Mouse (Mus musculus): ENCODE measurements at regions not wholly inside any gene's neighbourhood (a gene's known extent, or its start where the extent isn't known, plus 50 kb on each side); places are given as distances from the start of the nearest gene placed in this dataset.

GRCm38 (mm10) chr12:77568286-77568685 lies 330.4 kb downstream of the Fut8 start:
- no peaks in the 10 kb centered on the region for H3K4me1 ChIP-seq (ENCODE audit: control insufficient read depth, insufficient read depth, low read length)
- H3K36me3 ChIP-seq (ENCODE audit: control insufficient read depth, insufficient read depth, low read length): no peaks in the 10 kb centered on the region
- peak; percentile 84 for DNase-seq
- no peaks in the 10 kb centered on the region for H3K9me3 ChIP-seq (ENCODE audit: control insufficient read depth, low read length)
- H3K4me3 ChIP-seq (replicated peaks; ENCODE audit: low read depth, low read length): no peak overlapping the region
- H3K27me3 ChIP-seq (ENCODE audit: control insufficient read depth, insufficient read depth, low read length): no peaks in the 10 kb centered on the region
- ATAC-seq (ENCODE audit: low FRiP score, low TSS enrichment): peak; percentile 31; the same call in 1 of the 2 replicates
- WGBS: 5% methylated on average over 3 of the region's 3 CpGs
- no peak overlapping the region for H3K9ac ChIP-seq (replicated peaks; ENCODE audit: low read length)
- no peak overlapping the region for H3K4me2 ChIP-seq (ENCODE audit: low read length)
- H3K27ac ChIP-seq (replicated peaks; ENCODE audit: low read depth, low read length): no peak overlapping the region

- peak; percentile 12 for DNase-seq
- no peak overlapping the region for H3K4me3 ChIP-seq (replicated peaks; ENCODE audit: low read depth, low read length)
- no peaks in the 10 kb centered on the region for H3K27me3 ChIP-seq (ENCODE audit: control insufficient read depth, insufficient read depth, low read length)
- no peaks in the 10 kb centered on the region for H3K9me3 ChIP-seq (ENCODE audit: control insufficient read depth, low read length)
- H3K4me2 ChIP-seq (ENCODE audit: low read length): no peak overlapping the region
- no peak overlapping the region for H3K9ac ChIP-seq (replicated peaks; ENCODE audit: low read length)
- ATAC-seq (ENCODE audit: low FRiP score, low TSS enrichment): no peak
- no peak overlapping the region for H3K27ac ChIP-seq (replicated peaks; ENCODE audit: low read depth, low read length)
- H3K36me3 ChIP-seq (ENCODE audit: control insufficient read depth, insufficient read depth, low read length): no peaks in the 10 kb centered on the region
- 69% methylated on average over 3 of the region's 3 CpGs for WGBS
- no peaks in the 10 kb centered on the region for H3K4me1 ChIP-seq (ENCODE audit: control insufficient read depth, insufficient read depth, low read length)
Observed at GRCm38 (mm10) chr12:77570501-77570900, 332.6 kb downstream of the Fut8 start.

- H3K36me3 ChIP-seq (ENCODE audit: control insufficient read depth, insufficient read depth, low read length): no peaks in the 10 kb centered on the region
- no peaks in the 10 kb centered on the region for H3K9me3 ChIP-seq (ENCODE audit: control insufficient read depth, low read length)
- H3K27ac ChIP-seq (replicated peaks; ENCODE audit: low read depth, low read length): no peak overlapping the region
- H3K27me3 ChIP-seq (ENCODE audit: control insufficient read depth, insufficient read depth, low read length): no peaks in the 10 kb centered on the region
- no peaks in the 10 kb centered on the region for H3K4me1 ChIP-seq (ENCODE audit: control insufficient read depth, insufficient read depth, low read length)
- no peak for DNase-seq
- H3K9ac ChIP-seq (replicated peaks; ENCODE audit: low read length): no peak overlapping the region
- WGBS: 84% methylated on average over 5 of the region's 5 CpGs
- ATAC-seq (ENCODE audit: low FRiP score, low TSS enrichment): no peak
- no peak overlapping the region for H3K4me3 ChIP-seq (replicated peaks; ENCODE audit: low read depth, low read length)
- no peak overlapping the region for H3K4me2 ChIP-seq (ENCODE audit: low read length)
Observed at GRCm38 (mm10) chr12:77571071-77571470, 333.1 kb downstream of the Fut8 start.

GRCm38 (mm10) chr12:77575046-77575445 lies 337.1 kb downstream of the Fut8 start:
- Histone ChIP-seq H3K9me3 (ENCODE audit: control insufficient read depth, low read length) (no peaks in the 10 kb centered on the region), H3K4me2 (ENCODE audit: low read length) (no peak overlapping the region), H3K36me3 (ENCODE audit: control insufficient read depth, insufficient read depth, low read length) (no peaks in the 10 kb centered on the region), H3K4me1 (ENCODE audit: control insufficient read depth, insufficient read depth, low read length) (no peaks in the 10 kb centered on the region), H3K27ac (replicated peaks; ENCODE audit: low read depth, low read length) (no peak overlapping the region), H3K9ac (replicated peaks; ENCODE audit: low read length) (no peak overlapping the region), H3K4me3 (replicated peaks; ENCODE audit: low read depth, low read length) (no peak overlapping the region), H3K27me3 (ENCODE audit: control insufficient read depth, insufficient read depth, low read length) (no peaks in the 10 kb centered on the region)
- ATAC-seq (ENCODE audit: low FRiP score, low TSS enrichment): no peak
- no peak for DNase-seq
- WGBS: 72% methylated on average over 3 of the region's 3 CpGs

- H3K4me2 ChIP-seq (ENCODE audit: low read length): no peak overlapping the region
- DNase-seq: no peak
- H3K36me3 ChIP-seq (ENCODE audit: control insufficient read depth, insufficient read depth, low read length): no peaks in the 10 kb centered on the region
- no peak for ATAC-seq (ENCODE audit: low FRiP score, low TSS enrichment)
- H3K4me1 ChIP-seq (ENCODE audit: control insufficient read depth, insufficient read depth, low read length): no peaks in the 10 kb centered on the region
- no peak overlapping the region for H3K9ac ChIP-seq (replicated peaks; ENCODE audit: low read length)
- H3K9me3 ChIP-seq (ENCODE audit: control insufficient read depth, low read length): no peaks in the 10 kb centered on the region
- no peak overlapping the region for H3K27ac ChIP-seq (replicated peaks; ENCODE audit: low read depth, low read length)
- no peaks in the 10 kb centered on the region for H3K27me3 ChIP-seq (ENCODE audit: control insufficient read depth, insufficient read depth, low read length)
- 10% methylated on average over 2 of the region's 2 CpGs for WGBS
- no peak overlapping the region for H3K4me3 ChIP-seq (replicated peaks; ENCODE audit: low read depth, low read length)
Observed at GRCm38 (mm10) chr12:77588297-77588696, 350.4 kb downstream of the Fut8 start.

- no peaks in the 10 kb centered on the region for H3K4me1 ChIP-seq (ENCODE audit: control insufficient read depth, insufficient read depth, low read length)
- no peaks in the 10 kb centered on the region for H3K27me3 ChIP-seq (ENCODE audit: control insufficient read depth, insufficient read depth, low read length)
- H3K4me2 ChIP-seq (ENCODE audit: low read length): no peak overlapping the region
- DNase-seq (no peak), ATAC-seq (ENCODE audit: low FRiP score, low TSS enrichment) (no peak)
- H3K27ac ChIP-seq (replicated peaks; ENCODE audit: low read depth, low read length): no peak overlapping the region
- H3K4me3 ChIP-seq (replicated peaks; ENCODE audit: low read depth, low read length): no peak overlapping the region
- no peak overlapping the region for H3K9ac ChIP-seq (replicated peaks; ENCODE audit: low read length)
- H3K9me3 ChIP-seq (ENCODE audit: control insufficient read depth, low read length): no peaks in the 10 kb centered on the region
- H3K36me3 ChIP-seq (ENCODE audit: control insufficient read depth, insufficient read depth, low read length): no peaks in the 10 kb centered on the region
- 77% methylated on average over 5 of the region's 5 CpGs for WGBS
Observed at GRCm38 (mm10) chr12:77589416-77589815, 351.5 kb downstream of the Fut8 start.

- Histone ChIP-seq H3K9ac (replicated peaks; ENCODE audit: low read length) (no peak overlapping the region), H3K4me2 (ENCODE audit: low read length) (no peak overlapping the region), H3K4me3 (replicated peaks; ENCODE audit: low read depth, low read length) (no peak overlapping the region), H3K36me3 (ENCODE audit: control insufficient read depth, insufficient read depth, low read length) (no peaks in the 10 kb centered on the region), H3K27ac (replicated peaks; ENCODE audit: low read depth, low read length) (no peak overlapping the region), H3K27me3 (ENCODE audit: control insufficient read depth, insufficient read depth, low read length) (no peaks in the 10 kb centered on the region), H3K4me1 (ENCODE audit: control insufficient read depth, insufficient read depth, low read length) (peaks cover 1% of the 10 kb centered on the region), H3K9me3 (ENCODE audit: control insufficient read depth, low read length) (no peaks in the 10 kb centered on the region)
- ATAC-seq (ENCODE audit: low FRiP score, low TSS enrichment) (no peak), DNase-seq (no peak)
- WGBS: 98% methylated on average over 1 of the region's 1 CpGs
Observed at GRCm38 (mm10) chr12:77594092-77594491, 356.2 kb downstream of the Fut8 start.

- Histone ChIP-seq H3K9ac (replicated peaks; ENCODE audit: low read length) (no peak overlapping the region), H3K36me3 (ENCODE audit: control insufficient read depth, insufficient read depth, low read length) (no peaks in the 10 kb centered on the region), H3K27me3 (ENCODE audit: control insufficient read depth, insufficient read depth, low read length) (no peaks in the 10 kb centered on the region), H3K4me2 (ENCODE audit: low read length) (no peak overlapping the region), H3K9me3 (ENCODE audit: control insufficient read depth, low read length) (no peaks in the 10 kb centered on the region), H3K4me3 (replicated peaks; ENCODE audit: low read depth, low read length) (no peak overlapping the region), H3K27ac (replicated peaks; ENCODE audit: low read depth, low read length) (no peak overlapping the region), H3K4me1 (ENCODE audit: control insufficient read depth, insufficient read depth, low read length) (peaks cover 5% of the 10 kb centered on the region)
- 55% methylated on average over 3 of the region's 3 CpGs for WGBS
- DNase-seq (peak; percentile 6), ATAC-seq (ENCODE audit: low FRiP score, low TSS enrichment) (no peak)
Observed at GRCm38 (mm10) chr12:77594657-77595056, 356.7 kb downstream of the Fut8 start.

GRCm38 (mm10) chr12:77595821-77596220 lies 357.9 kb downstream of the Fut8 start:
- Histone ChIP-seq H3K36me3 (ENCODE audit: control insufficient read depth, insufficient read depth, low read length) (no peaks in the 10 kb centered on the region), H3K4me1 (ENCODE audit: control insufficient read depth, insufficient read depth, low read length) (peaks cover 5% of the 10 kb centered on the region), H3K4me3 (replicated peaks; ENCODE audit: low read depth, low read length) (no peak overlapping the region), H3K9me3 (ENCODE audit: control insufficient read depth, low read length) (no peaks in the 10 kb centered on the region), H3K4me2 (ENCODE audit: low read length) (no peak overlapping the region), H3K27ac (replicated peaks; ENCODE audit: low read depth, low read length) (no peak overlapping the region), H3K9ac (replicated peaks; ENCODE audit: low read length) (no peak overlapping the region), H3K27me3 (ENCODE audit: control insufficient read depth, insufficient read depth, low read length) (no peaks in the 10 kb centered on the region)
- 85% methylated on average over 5 of the region's 5 CpGs for WGBS
- no peak for ATAC-seq (ENCODE audit: low FRiP score, low TSS enrichment)
- DNase-seq: no peak

All from midbrain, embryonic 14.5 days (tissue).